Mouse (Mus musculus): Measurements from ENCODE around the gene Adamts9.

Gene Adamts9

DNA sequence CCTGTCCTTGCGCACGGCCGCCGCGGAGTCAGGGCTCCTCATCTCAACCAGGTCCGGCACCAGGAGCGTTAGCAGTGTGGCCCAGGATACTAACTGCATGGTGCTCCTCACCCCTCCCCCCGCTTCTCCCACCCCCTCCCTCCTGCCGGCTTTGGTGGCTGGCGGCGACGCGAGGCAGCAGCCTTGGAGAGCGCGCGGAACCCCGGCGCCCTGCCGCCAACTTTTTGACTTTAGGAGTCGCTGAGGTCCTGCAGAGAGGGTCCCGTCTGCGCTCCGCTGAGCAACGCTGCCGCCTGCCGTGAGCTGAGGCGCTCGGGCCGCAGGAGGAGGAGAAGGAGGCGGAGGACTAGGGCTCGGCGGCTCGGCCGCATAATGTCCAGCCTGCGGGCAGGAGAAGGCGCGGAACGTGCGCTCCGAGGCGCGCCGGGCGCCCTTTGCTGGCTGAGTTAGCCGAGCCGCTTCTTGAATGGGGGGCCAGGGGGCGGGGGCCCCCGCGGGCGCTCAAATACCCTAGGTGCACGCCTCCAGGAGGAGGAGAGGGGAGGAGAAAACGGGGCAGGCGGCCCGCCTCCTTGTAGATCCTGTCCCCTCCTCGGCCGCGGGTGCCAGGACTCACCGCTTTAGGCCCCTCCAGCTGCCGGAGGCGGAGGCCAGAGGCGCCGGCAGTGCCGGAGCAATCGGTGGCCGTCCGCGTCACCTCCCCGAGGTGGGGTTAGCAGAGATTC is at the start of gene Adamts9:
Gene Adamts9 (minus strand): TSS at position 436 of the 725 bp plus-strand sequence.
- DNase-seq (ENCODE audit: extremely low spot score, low read depth, low spot score), result no peak

DNA sequence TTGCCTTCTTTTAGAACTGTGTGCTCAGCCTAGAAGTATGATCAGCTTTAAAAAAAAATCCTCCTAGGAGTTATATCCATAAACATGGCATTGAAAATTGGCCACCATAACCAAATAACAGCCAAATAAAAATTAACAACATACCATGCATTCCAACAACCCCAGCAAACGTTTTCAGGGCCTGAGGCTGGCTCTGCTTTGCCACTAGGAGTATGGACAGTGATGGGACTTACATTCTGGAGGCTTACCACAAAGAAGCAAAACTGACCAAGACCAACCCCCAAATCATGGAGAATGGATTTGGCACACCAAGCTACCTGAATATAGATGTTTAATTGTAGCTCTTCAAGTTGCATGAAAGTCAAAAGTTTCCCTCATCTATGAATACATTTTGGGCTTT is 48.3 kb upstream of the Adamts9 start:
- no peak for DNase-seq (ENCODE audit: extremely low spot score, low read depth, low spot score)

DNA sequence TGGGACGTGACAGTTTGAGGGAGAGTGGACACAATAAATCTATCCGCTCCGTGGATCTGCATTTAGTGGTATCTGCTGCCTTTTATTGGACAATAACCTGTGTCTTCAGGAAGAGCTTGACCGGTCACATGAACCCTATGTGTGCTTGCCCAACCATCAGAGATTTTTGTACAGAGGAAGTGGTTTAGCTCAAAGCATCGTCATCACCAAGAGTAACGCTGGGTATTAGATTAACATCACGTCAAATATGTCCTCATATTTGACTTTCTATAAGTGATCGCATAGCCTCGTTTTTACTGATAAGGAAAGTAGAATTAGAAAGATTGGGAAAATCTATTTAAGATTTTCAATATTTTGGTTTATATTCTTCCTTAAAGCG is 45.3 kb upstream of the Adamts9 start:
- no peak for DNase-seq (ENCODE audit: extremely low spot score, low read depth, low spot score)

DNA sequence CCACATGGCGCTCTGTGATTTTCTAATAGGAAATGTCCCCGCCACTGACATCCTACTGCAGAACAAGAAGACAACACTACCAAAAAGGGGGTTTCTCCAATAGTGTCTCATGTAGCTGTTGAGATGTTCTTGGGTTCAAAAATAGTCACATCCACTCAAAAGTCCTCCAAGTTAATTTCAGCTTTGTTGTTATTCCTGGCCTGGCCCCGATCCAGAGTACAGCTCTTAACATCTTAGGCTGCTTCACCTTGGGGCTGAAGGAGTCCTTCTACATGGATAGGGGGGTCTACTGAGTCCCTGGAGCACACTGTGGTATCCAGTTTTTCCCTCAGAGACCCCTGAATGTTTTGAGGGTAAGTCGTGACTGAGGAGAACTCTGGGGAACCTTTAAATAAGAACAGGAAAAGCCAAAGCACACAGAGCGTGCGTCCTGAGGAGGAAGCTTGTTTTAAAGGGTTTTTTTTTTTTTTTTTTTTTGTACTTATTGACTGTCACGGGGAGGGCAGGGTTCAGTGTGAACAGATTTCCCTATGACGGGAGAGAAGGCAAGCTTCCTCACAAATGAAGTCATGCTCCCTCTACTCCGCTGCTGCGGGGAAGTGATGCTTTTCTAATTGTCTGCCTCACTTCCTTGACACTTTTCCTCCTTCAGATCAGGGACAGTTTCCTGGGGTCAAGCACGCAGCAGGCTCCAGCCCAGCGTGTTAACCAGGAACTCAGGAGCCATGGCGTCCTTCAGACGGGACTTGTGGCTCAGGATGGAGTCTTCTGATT is 44.7 kb upstream of the Adamts9 start:
- DNase-seq (ENCODE audit: extremely low spot score, low read depth, low spot score), result no peak

DNA sequence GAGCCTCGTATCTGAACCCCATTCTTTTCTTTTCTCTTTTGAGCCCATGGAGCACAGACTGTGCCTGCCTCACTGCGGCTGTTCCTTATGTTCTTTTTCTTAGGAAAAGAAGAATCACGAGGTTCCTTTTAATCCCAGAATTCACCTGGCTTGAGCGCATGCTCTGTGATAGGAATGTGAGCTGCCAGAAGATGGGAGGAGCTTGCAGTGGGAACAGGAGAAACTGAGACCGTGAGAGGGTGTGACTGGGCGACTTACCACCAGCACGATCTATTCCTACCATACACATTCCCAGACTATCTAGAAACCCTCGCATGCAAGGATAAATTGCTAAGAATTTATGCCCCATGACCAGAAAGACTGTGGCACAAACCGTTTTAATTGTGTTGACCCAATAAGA is 44.1 kb upstream of the Adamts9 start:
- no peak for DNase-seq (ENCODE audit: extremely low spot score, low read depth, low spot score)

DNA sequence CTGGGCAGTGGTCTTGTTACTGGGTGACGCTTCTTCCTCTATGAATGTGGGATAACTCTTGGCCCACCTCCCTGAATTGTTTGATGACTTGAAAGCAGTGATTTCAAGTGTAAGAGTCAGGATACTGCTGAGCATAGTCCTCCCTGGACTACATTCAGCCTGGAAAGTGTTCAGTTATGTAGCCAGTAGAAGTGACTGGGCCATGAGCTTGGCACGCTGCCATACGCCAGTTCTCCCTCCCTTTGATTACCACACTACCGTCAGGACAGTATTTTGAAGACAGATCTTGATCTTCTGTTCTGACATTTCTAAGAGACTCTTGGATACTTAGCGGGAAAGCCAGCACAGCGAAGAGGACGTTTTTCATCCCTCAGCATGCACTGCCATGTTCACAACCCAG is 40.1 kb upstream of the Adamts9 start:
- no peak for DNase-seq (ENCODE audit: extremely low spot score, low read depth, low spot score)

DNA sequence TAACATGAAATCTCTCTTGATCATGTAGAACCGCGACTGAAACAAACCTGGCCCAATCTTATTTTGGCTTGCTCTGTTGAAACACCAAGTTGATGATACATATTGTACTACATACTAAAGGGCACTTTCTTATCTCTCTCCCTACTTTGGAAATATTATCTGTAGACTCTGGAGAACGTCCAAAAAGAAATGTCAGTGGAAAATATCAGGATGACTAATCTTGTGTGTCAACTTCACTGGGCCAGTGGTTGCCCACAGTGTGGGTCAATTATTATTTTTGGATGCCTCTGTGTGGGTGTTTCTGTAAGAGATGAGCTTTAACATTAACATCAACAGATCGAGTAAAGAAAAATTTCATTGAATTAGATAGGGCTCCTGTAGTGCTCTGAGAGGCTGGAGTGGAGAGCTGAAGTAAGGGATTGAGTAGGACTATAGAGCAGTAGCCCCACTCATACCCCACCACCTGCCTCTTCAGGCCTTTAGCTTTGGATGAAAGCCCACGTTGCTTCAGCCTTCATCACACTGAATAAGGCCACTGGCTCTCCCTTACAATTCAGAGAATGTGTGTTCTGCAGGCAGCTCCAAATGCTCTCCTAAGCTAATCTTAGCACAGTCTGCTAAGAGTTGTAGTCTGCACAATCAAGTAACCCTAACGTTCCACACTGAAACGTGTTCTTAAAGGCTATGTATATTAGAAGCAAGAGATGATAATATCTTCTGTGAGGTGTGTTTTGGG is 38.3 kb upstream of the Adamts9 start:
- DNase-seq (ENCODE audit: extremely low spot score, low read depth, low spot score), result no peak

DNA sequence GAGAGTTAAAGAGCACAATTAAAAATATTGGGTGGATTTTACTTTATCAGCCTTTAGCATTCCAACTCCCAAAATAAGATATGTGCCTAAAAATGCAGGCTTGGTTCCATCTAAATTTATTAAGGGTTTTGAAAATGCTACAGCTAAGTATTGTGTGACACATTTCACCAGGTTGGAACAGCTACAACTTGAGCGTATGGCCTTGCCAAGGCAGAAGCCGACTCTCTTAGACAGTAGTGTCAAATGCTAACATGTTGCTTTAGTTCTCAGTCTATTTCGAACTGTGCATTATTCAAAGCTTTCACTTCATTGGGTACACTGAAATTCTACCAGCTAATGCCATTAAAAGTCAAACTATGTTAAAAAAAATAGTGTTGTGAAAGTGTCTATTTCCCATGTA is 30.0 kb upstream of the Adamts9 start:
- DNase-seq (ENCODE audit: extremely low spot score, low read depth, low spot score), result no peak

DNA sequence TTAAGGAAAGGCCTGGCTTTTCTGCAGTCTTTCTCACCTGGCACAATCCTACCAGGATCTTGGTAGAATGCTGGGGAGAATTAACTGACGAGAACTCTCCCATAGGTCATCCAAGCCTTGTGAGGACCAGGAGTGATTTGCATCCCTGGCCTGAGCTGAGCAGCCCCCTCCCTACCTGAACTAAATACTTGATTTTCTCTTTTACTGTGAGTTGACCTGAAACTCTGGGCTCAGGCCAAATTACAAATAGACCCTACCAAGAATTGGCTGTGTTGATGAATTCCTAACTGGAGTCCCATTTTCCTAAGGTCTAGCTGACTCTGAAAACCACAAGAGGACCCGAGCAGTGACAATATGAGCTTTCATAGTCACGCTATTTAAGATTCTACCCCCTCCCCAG is 25.4 kb upstream of the Adamts9 start:
- no peak for DNase-seq (ENCODE audit: extremely low spot score, low read depth, low spot score)

DNA sequence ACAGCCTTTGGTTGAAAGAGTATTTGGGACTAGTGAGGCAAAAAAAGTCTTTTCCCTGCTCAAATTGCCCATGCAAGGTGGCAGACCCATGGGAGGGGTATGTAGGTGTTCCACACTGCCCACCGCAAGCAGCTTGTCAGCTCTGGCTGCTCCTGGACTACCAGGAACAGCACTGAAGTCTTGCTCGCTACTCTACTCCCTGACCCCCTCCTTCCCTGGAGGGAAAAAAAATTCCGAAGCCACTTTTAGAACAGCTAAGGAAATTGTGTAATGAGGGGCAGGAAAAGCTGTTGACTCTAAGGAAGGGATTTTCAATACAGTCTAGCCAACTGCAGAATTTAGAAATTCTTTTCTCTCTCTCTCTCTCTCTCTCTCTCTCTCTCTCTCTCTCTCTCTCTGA is 24.9 kb upstream of the Adamts9 start:
- no peak for DNase-seq (ENCODE audit: extremely low spot score, low read depth, low spot score)

DNA sequence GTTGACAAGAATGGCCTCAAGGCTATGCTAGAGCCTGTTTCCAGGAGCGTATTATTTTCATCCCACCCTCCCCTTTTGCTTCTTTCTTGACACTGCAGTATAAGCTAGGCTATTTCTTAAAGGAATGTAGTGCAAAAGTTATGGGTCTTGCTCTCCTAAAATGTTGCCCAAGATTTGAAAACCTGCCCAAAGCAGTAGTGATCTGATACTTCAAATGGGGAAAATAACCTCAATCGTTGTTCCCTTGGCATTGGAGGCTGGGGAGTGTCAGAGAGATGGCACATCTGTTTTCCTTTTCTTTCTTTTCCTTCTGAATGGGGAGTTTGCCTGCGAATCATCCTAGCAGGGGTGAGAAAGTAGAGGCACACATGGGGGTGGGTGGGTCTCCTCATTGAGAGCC is 19.7 kb upstream of the Adamts9 start:
- DNase-seq (ENCODE audit: extremely low spot score, low read depth, low spot score), result no peak

DNA sequence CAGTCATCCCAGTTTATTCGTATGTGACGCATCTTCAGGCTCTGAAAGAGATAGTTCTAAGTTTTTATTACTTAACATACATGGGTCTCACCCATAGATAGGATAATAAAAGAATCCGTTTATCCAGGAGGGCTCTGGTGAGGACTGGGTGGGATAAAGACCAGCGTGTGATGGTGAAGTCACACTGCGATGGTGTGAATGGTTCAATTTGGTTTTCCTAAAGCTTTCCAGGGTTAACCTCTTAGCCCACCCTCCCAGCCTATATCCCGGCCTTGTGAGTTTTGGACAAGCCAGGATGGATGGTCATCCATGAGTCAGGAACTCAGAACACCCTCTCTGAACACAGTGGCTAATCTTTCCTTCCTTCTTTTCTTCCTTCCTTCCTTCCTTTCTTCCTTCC is 17.7 kb upstream of the Adamts9 start:
- no peak for DNase-seq (ENCODE audit: extremely low spot score, low read depth, low spot score)

DNA sequence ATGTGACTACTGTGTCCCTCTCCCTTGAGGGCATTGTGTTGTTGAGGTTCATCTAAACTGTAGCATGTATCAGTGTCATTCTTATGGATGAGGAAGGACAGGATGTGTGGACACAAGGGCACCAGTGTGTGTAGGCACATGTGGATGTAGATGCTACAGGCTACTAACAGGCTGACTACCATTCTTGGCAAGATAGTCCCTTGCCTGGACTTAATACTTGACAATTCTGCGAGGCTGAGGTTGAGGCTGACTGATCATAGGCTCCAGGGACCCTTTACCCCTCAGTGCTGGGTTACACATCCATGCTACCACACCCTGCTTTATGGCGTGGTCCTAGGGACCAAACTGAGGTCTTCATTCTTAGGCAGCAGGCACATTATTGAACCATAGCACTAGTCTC is 16.1 kb upstream of the Adamts9 start:
- DNase-seq (ENCODE audit: extremely low spot score, low read depth, low spot score), result no peak

DNA sequence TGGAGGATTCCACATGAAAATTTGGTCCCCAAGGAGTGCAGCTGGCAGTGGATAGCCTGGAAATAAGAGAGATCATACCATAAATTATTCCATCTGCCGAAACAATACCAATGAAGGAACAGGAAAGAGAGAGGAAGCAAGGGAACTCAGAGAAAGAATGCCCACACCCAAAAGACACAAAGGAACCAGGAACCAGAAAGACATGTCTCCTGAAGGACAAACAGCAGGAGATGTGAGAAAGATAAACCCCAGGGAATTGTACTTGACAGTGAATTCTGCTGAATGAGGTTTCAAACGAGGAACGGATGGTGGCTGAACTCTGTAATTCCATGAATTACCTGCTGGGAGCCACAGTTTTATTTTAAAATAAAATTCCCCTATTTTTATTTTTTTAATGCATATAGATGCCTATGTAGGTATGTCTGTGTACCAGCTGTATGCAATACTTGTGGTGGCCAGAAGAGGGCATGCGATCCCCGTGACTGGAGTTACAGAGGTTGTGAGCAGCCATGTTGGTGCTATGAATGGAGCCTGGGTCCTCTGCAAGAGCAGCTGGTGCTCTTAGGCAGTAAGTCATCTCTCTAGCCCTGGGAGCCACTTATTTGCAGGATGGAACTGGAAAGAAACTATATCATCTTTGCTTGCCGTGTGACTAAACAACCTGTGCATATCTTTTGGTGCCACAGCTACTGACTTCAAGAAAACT is 4.2 kb upstream of the Adamts9 start:
- DNase-seq (ENCODE audit: extremely low spot score, low read depth, low spot score), result no peak

DNA sequence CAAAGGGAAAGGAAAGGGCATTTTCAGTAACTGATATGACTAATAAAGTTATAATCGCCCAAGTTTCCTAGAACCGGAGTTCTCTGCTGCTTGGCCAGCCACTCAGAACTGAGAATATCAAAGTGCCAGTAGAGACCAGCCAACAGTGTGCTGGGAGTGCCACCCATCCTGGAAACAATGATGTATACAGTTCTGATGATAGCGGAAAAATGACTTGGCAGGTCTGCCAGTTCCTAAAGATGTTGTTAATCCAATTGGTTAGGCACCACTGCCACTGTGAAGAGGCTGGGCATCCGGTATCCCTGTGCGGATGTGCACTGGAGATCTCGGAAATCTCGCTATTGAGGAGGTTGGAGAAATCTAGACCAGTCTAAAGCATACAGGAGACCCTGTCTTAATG is 1.4 kb upstream of the Adamts9 start:
- DNase-seq (ENCODE audit: extremely low spot score, low read depth, low spot score), result no peak

DNA sequence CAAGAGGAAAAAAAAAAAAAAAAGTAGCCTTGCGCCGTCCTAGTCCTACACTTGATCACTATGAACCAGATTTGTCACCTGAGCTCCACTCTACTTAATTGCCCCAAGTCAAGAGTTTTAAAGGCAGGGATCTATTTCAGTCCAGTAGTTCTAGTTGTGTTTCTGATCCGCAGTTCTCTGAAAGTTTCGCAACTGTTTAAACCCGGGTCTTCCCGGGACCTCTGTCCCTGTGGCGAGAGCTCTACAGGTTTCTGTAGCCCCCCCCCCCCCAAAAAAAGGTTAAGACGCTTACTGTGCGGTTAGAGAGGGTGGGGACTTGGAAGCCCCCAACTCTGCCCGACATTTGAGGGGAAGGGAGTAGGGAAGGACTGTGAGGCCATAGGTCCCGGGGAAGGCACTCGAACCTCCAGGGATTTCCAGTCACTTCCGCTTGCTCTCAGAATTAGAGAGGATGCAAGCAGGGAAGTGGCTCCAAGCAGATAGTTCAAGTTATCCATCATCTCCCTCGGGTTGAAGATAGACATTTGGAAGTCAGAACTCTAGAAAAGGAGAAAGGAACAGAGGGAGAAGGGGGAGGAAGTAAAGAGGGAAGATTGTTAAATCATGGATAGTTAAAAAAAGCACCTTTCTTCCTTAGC is 875 bp upstream of the Adamts9 start:
- no peak for DNase-seq (ENCODE audit: extremely low spot score, low read depth, low spot score)

DNA sequence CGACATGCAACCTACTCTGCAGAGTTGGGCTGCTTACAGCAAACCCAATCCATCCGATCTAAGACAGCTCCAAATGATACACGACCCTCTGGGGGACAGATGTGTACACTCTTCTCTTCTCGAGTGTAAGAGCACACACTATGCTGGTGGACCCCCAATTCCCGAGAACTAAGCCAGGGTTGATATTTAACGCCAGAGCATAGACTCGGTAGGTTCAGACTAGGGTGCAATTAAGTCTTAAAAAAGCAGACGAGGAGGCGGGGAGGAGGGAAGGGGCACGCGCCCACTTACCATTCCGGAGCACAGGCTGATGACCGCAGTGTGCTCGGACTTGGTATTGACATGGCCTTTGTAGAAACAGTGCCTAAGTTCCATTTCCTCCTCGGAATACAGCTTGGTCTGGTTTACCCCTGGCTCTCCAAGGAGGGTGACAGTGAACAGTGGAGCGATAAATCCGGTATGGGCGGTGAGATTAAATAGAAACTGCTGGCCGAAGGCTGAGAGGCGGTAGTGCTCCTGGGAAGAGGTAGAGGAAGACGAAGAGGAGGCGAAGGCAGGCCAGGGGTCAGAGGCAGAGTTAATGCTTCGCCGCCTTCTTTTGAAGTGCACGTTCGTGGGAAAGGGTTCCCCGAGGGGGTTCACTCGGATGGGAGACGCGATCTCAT is 1.4 kb downstream of the Adamts9 start:
- no peak for DNase-seq (ENCODE audit: extremely low spot score, low read depth, low spot score)

DNA sequence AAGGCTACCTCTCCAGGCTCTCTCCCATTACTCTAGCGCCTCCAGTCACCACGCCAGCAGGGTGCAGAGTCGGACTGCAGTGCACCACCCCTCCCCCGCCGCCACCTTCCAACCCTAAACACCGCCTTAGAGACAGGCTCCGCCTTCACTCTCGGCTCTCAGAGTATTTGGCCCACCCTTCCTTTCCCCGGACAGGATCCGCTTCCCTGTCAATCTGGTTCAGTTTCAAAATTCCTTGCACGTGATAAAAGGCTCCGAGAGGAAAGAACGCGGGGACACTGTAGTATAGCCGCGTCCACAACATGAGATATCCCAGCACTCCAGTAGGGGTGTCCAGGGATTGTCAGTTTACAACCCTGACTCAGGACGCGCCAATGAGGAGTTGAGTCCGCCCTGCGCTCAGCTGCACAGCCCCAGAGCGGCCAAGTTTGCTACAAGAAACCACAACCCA is 2.0 kb downstream of the Adamts9 start:
- no peak for DNase-seq (ENCODE audit: extremely low spot score, low read depth, low spot score)

DNA sequence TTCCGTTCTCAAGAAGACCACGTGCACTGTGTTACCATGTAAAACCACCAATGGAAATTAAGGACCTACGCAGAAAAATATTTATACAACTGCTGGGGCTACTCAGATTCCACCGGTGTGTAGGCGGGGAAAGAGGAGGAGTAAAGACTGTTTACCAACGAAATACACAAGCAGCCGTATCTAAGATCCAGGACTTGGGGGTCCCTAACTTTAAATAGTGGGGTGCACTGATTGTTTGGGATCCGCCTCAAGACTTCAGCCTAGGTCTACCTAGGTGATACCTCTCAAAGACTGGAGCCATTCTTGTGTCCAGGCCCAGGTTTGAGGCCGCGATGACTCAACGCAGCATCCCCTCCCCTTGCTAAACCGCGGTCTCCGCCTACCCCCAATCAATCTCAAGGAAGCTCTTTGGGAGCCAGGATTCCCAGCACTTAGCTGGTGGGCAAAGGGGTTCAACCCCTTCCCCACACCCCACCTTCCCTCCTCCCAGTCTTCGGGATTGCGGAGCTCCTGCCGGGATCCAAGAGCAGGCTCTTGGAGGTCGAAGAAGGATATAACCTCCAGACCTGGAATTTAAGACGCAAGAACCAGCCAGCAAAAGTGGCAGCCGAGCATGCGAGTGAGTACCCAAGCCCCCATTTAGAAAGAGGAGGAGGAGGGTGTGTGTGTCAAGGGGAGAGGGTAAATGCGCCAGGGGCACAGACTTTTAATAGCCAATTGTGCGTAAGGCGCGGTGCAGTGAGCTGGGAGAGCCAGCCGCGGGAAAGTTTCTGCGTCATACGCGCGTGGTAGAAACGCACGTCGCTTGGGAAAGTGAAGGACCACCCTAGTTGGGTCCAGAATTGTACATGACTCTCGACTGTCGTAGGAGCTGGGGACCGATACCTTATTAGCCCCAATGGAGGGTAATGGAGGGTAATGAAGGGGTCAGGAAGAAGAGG is 2.8 kb downstream of the Adamts9 start:
- no peak for DNase-seq (ENCODE audit: extremely low spot score, low read depth, low spot score)

Measured in hindlimb bud, embryonic 11.5 days (tissue).